Mouse (Mus musculus): ENCODE measurements around the gene Dnajc5.

The Dnajc5 gene

DNA sequence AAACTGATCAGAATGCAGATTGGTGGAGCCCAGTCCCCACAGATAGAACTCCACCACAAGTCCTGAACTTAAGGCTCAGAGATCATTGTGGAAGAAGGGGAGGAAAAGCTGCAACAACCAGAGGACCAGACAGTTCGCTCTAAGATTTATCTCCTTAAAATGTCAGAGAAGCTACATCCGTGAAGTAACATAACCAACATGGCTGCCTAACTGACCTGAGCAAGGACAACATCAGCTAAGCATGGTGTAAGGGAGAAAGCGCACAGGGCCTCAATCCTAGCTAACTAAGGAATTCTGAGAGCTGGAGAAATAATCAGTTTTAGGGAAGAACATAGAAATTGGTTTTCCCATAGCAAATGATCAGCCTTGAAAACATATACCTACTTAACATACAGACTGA is 1.1 kb upstream of the Dnajc5 start:
- DNase-seq, result no peak

- no peak for DNase-seq
These were observed 597 bp downstream of the Dnajc5 start for GRCm38 (mm10) chr2:181520936-181521227.

DNA sequence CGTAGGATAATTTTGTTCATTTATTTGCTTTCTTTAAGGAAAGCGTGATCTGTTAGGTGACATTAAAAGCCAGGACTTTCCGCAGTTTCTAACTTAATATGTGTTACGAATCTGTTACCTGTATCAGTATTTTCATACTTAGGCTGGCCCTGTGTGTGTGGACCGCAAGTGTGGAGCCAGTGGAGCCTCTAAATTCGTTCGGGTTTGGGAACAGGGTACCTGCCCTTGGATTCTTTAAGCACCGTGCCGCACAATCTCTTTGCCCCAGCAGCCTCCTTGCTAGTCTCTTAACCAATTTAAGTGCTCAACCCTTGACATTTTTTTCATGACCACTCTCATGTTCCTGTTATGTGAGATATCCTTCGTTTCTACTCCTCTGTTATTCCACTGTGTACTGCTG is 1.2 kb downstream of the Dnajc5 start:
- DNase-seq, result no peak

DNA sequence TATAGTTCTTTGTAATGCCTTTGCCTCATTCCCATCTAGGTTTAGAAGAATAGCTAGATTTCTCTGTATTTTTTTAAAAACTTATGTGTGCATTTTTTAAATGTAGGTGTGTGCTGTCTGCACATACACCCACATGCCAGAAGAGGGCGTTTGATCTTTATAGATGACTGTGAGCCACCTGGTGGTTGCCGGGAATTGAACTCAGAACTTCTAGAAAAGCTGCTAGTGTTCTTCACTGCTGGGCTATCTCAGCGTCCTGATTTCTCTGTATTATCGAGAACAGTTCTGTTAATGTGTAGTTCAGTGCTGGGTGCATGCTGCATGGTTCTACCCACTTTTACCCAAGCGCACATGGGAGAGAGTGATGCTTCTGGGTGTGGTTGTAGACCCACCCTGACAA is 2.5 kb downstream of the Dnajc5 start:
- DNase-seq, result peak in 1 of 2 experiments; percentile 16

DNA sequence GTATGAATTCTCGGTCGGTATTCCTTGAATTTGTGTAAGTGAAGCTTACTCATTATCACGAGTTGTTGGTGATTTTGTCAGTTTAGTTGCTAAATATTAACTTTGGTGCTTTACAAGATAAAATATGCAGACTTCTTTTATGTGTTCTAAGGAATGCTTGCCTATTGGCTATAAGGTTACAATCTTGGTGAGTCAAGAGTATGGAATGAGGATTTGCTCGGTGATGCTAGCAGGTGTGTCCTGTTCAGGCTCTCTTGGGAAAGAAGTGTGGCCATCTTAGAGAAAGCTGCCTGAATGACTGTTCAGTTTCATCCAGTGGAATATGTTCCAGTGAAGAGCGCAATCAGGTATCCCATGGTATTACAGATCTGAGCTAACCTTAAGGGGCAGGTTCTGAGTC is 5.2 kb downstream of the Dnajc5 start:
- DNase-seq, result no peak

- DNase-seq, result no peak
These were observed 8.8 kb downstream of the Dnajc5 start for GRCm38 (mm10) chr2:181529076-181529475.

DNA sequence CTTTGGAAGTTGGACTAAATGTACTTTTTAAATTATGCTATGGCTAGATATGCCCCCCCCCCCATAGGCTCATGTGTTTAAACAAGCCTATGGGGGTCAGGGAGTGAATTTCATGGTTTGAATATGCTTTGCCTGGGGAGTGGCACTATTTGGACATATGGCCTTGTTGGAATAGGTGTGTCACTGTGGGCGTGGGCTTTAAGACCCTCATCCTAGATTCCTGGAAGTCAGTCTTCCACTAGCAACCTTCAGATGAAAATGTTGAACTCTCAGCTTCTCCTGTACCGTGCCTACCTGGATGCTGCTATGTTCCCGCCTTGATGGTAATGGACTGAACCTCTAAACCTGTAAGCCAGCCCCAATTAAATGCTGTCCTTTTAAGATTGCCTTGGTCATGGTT is 12.3 kb downstream of the Dnajc5 start:
- DNase-seq, result no peak

DNA sequence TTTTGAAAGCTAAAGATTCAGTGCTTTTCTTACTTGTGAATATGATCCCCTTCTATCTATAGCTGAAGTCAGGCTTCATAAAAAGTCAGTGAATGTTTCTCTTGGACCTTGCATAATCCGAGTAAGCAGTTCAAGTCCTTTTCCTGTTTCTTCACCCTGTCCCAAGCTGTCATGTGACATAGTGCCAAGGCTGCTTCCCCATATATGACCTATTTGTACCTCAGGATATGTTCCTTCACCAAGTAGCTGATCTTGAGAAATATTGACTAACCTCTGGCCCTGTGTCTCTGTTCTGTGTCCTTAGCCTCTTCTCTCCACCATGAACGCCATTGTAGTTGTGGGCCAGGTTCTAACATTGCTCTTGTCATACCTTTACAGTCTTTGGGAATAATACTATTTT is 16.1 kb downstream of the Dnajc5 start:
- no peak for DNase-seq

DNA sequence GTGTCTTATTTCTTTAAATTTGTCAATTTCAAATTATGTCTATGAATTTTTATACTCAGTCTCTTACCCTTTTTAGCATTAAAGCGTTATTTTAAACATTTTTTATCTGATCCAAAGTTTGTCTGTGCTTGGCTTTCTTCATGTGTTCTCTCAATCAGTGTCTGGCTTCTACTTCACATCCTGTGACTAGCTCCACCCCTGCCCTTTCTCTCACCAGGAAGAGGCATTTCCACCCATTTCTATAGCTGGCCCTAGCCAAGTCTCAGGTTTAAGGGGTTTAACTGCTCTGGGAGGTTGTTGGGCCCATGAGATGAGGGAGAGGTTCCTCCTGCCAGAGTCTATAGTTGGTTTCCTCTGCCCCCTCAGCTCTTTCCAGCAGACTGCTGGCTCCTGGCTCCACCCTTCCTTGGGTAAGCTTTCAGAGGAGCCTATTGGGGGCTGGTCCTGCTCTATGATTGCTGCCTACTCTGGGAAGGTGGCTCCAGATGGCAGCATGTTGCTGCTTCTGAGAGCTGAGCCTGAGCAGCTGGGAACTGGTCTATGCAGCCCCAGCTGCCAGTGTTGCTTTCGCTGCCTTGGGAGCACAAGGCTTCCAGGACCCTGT is 17.3 kb downstream of the Dnajc5 start:
- DNase-seq, result no peak

DNA sequence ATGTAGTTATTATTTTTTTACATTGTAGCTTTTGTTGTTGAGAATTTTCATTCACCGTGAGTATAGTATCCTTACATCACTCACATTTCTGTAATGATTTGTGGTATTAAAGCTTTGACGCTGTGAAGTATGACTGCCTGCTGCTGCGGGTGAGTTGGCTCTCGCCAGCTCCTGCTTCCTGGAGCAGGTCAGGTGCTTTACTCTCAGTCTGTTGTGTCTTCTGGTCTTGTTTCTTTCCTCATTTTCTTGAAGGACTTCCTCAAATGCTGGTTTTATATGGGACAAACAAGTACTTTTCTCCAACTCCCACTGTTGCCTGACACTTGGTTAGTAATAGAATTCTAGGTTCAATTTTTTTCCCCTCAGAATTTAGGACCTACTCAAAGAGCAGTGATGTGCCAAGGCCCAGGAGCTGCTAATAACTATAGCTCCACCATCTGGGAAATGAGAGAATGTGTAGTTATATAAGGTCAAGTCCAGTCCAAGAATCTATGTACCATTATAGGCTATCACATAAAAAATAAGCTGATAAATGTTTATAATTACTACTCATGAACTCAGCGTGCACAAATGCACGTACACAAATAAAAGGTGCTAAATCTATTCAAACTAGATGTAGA is 21.6 kb downstream of the Dnajc5 start:
- no peak for DNase-seq

DNA sequence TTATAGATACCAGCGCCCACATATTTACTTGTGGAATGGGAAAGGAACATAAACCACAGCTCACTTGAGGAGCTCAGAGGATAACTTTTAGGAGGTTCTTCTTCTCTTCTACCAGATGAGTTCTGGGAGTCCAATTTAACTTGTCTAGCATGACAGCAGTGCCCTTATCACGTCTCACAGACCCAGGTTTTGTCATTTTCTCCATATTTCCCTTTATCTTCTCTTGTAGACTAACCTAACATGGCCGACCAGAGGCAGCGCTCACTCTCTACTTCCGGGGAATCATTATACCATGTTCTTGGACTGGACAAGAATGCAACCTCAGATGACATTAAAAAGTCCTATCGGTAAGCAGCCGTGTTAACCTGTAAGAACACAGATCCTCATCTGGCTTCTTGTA is 25.9 kb downstream of the Dnajc5 start:
- DNase-seq, result no peak

DNA sequence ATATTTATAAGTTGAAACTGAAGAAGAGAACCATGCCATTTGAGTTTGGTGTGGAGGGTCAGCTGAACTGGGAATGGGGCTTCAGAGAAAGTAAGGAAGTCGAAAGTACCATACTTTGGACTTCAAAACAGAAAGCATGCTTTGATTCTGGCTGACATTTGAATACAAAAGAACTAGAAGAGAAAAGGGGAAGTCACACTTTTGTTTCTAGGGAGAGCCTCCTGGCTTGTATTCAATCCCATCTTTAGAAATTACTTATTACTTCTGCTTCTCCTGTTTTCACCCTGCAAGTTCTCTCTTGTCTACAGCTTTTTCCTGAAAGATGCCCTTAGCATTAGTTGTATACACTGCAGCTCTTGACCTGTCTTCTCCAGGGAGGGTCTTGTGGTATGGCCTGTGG is 27.9 kb downstream of the Dnajc5 start:
- DNase-seq, result no peak

- no peak for DNase-seq
These were observed 28.4 kb downstream of the Dnajc5 start for GRCm38 (mm10) chr2:181548682-181549081.

- DNase-seq, result no peak
These were observed 29.9 kb downstream of the Dnajc5 start for GRCm38 (mm10) chr2:181550233-181550632.

GRCm38 (mm10) chr2:181553772-181554171 is 33.5 kb downstream of the Dnajc5 start:
- DNase-seq, result no peak

GRCm38 (mm10) chr2:181567338-181567737 is 47.1 kb downstream of the Dnajc5 start:
- DNase-seq, result no peak

- no peak for DNase-seq
These were observed 48.2 kb downstream of the Dnajc5 start for GRCm38 (mm10) chr2:181568272-181569008.

- no peak for DNase-seq
These were observed 49.6 kb downstream of the Dnajc5 start for GRCm38 (mm10) chr2:181569856-181570255.

DNA sequence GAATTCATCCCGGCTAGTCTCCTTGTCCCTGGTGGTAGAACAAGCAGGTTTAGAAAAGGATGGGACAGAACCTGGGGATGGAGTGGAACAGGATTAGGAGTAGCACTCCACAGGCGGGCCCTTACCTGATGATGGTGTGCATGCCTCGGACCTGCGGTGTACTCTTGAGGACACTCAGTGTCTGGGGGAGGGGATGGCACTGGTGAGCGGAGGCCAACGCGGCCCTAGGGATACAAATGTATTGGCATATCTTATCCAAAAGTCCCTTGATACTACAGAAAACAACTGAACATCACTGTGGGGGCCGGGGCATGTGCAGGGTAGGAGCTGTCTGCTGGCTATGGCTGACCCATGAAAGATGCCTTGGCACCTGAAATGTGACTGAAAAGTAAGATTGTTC is 50.1 kb downstream of the Dnajc5 start:
- DNase-seq, result no peak

DNA sequence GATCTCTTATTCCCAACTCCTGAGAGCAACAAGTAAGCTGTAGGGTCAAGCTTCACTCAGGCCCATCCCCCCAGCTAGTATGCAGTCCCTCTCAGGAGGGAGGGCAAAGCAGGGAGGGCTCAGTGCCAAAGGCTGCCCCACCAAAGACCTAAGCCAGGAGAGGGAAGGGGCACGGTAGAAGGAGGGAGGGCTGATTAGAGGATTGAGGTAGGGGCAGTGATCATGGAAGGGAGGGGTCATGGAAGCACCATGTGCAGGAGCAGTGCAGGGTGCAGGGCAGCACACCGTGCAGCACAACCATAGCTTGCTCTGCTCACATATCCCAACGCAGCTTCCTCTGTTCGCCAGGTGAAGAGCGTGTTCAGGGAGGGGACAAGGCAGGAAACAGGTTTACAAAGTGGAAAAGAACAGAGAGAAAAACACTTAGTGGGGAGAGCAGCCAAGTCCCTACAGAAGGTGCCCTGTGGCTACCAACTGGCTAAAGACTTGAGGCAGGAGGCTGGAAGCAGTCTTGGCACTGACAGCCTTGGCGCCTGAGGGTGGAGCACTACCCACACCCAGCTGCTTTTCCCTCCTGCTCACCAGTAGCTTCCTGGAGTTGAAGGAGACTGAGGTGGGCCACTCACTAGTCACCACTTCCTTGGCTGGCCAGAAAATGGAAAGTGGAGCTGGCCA is 50.8 kb downstream of the Dnajc5 start:
- no peak for DNase-seq

DNA sequence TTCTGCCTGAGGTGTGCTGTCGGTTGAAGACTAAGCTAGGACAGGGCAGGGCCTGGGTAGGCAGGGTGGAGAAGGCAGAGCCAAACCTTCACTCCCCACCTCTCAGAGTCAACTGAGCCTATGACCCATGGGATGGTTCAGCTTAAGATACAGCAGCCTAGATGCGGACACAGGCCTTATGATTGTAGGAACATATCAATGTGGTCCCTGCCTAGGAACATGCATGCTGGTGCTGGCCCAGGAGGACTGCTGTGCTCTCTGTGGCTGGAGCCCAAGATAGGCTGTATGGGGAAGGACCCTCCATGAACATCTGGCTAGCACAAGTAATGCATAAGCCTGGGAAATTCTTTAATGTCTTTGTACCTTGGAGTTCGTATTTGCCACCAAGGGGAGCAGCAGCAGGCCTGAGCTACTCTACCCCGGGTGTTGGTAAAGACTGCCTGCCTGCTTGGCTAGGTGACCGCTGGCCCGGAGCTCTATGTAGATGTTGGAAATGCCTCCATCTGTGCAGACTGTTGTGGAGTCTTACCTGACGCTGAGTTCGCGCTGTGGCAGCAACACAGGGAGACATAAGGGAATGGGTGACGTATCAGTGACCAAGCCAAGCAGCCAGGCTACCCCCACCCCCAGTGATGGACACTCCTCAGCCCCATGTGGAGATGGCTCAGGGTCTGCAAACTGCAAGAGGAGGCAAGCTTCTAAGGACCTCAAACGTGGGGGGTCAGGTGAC is 51.8 kb downstream of the Dnajc5 start:
- DNase-seq, result peak in 1 of 2 experiments; percentile 2

GRCm38 (mm10) chr2:181572921-181573920 is 52.9 kb downstream of the Dnajc5 start:
- DNase-seq, result peak in 1 of 2 experiments; percentile 2
